Mouse (Mus musculus) lung, postnatal 0 days (tissue): Measurements from ENCODE around the gene Fam168a. TPM values are rescaled to one million over a fixed set of nuclear protein-coding genes. Genes with fewer than 3 reads are reported as not detected.

Source experiments
- ATAC-seq: fragments of 200-750 bp; cut with Nextera tagmentation; 2 replicates; pipeline ENCODE4 v1.8.0; 2017; ENCODE audit warnings: moderate library complexity
- DNase-seq: peaks from one replicate; pipeline ENCODE4 v3.0.0-alpha.2; 2016; ENCODE audit warnings: low spot score
- H3K27ac ChIP-seq: fragments of 300-500 bp; sonication (generic); 2 replicates; pipeline ENCODE4 v1.5.1; 2014; ENCODE audit warnings: antibody characterized with exemption, mild to moderate bottlenecking, low read length, mixed read lengths
- H3K27me3 ChIP-seq: fragments of 300-500 bp; sonication (generic); replicated peaks from 2 replicates; pipeline ENCODE4 v1.6.1; 2014; ENCODE audit warnings: low read length, mixed read lengths; ENCODE audit not compliant: insufficient read depth
- H3K36me3 ChIP-seq: fragments of 300-500 bp; sonication (generic); 2 replicates; pipeline ENCODE4 v1.6.1; 2014; ENCODE audit warnings: low read length, mixed read lengths; ENCODE audit not compliant: insufficient read depth
- H3K4me1 ChIP-seq: fragments of 300-500 bp; sonication (generic); 2 replicates; pipeline ENCODE4 v1.6.1; 2014; ENCODE audit warnings: antibody characterized with exemption, low read depth, low read length, mixed read lengths; ENCODE audit not compliant: insufficient read depth
- H3K4me2 ChIP-seq: fragments of 300-500 bp; sonication (generic); replicated peaks from 2 replicates; pipeline ENCODE4 v1.6.1; 2014; ENCODE audit warnings: low read depth, mild to moderate bottlenecking, low read length, moderate library complexity, mixed read lengths
- H3K4me3 ChIP-seq: fragments of 300-500 bp; sonication (generic); 2 replicates; pipeline ENCODE4 v1.5.1; 2014; ENCODE audit warnings: low read depth, low read length
- H3K9ac ChIP-seq: fragments of 300-500 bp; sonication (generic); replicated peaks from 2 replicates; pipeline ENCODE4 v1.6.1; 2014; ENCODE audit warnings: low read depth, mild to moderate bottlenecking
- H3K9me3 ChIP-seq: fragments of 300-500 bp; sonication (generic); 2 replicates; pipeline ENCODE4 v1.6.1; 2016; ENCODE audit warnings: low read length, mixed read lengths
- CTCF ChIP-seq: IDR thresholded peaks from 2 replicates; pipeline ENCODE4 v1.5.1; 2016; ENCODE audit warnings: antibody characterized with exemption, mild to moderate bottlenecking
- EP300 ChIP-seq: IDR thresholded peaks from 2 replicates; pipeline ENCODE4 v1.6.1; 2016; ENCODE audit warnings: antibody characterized with exemption, mild to moderate bottlenecking, control low read depth
- WGBS: fragments of 180-500 bp; shearing (Covaris S2); extraction: QIAGEN DNeasy Blood & Tissue Kit; methylation state at CpG from one replicate; pipeline ENCODE4 v1.1.7; 2014; 5-methylcytosine and 5-hydroxymethylcytosine counted together
- polyA plus RNA-seq: library from polyadenylated mRNA; unstranded; fragments of >200 nt; fragmentation: Nextera tagmentation; extraction: Ambion mirVana; gene quantifications from 2 replicates; pipeline ENCODE4 v1.2.1, GENCODE M21; 2015

Fam168a gene
- polyA plus RNA-seq, 1 experiment from 2014 or later, result 28.2 TPM

DNA sequence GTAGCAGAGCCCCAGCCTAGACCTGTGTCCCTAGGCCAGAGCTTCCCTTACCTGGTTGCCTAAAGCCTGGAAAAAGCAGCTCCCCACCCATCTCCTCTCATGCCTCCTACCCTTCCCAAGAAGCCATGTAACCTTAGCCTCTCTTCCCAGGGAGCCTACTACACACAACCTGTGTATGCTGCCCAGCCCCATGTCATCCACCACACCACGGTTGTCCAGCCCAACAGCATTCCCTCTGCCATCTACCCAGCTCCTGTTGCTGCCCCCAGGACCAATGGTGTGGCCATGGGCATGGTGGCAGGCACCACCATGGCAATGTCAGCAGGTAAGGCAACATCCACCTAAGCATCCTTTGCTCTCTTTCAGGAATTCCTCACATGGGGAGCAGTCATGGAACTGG is 127.4 kb downstream of the Fam168a start:
- peaks cover 13% of the 10 kb centered on the region; the same call in 1 of the 2 replicates for H3K36me3 ChIP-seq
- H3K4me1 ChIP-seq, result no peaks in the 10 kb centered on the region
- no peaks in the 10 kb centered on the region for H3K9me3 ChIP-seq
- WGBS, result 80% methylated on average over 1 of the region's 1 CpGs
- DNase-seq (no peak), ATAC-seq (no peak)
- H3K4me2 ChIP-seq, result no peak overlapping the region
- H3K4me3 ChIP-seq, result no peak overlapping the region
- H3K9ac ChIP-seq, result no peak overlapping the region
- no peak overlapping the region for H3K27ac ChIP-seq
- no peaks in the 10 kb centered on the region for H3K27me3 ChIP-seq
- TF ChIP-seq EP300, result no peak
- no peak for TF ChIP-seq CTCF

- no peak for TF ChIP-seq CTCF
- no peak for TF ChIP-seq EP300
- Histone ChIP-seq H3K27me3 (no peaks in the 10 kb centered on the region), H3K9ac (no peak overlapping the region), H3K4me2 (no peak overlapping the region), H3K4me3 (no peak overlapping the region), H3K4me1 (no peaks in the 10 kb centered on the region), H3K27ac (no peak overlapping the region), H3K9me3 (no peaks in the 10 kb centered on the region), H3K36me3 (peaks cover 13% of the 10 kb centered on the region; the same call in 1 of the 2 replicates)
- no peak for ATAC-seq
- DNase-seq, result no peak
- 84% methylated on average over 7 of the region's 7 CpGs for WGBS
Observed at GRCm38 (mm10) chr7:100835168-100835567, 128.7 kb downstream of the Fam168a start.

DNA sequence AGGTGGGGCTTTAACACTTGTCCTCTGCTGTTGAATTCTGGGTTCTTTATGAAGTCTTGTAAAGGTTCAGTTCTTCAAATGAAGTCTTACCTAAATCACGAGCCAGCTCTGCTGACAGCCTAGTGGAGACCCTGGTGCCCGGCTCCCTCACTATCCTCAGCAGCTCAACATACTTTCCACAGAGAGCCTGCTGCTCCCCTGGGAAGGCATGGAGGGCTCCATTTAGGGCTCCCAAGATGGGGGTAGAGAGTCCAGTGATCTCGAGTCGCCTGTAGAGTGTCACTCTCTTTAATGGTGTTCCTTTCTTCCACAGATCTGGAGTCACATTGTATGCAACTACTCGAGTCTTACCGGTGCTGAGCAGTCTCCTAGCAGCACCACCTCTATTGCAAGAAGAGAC is 129.3 kb downstream of the Fam168a start:
- H3K9me3 ChIP-seq, result no peaks in the 10 kb centered on the region
- ATAC-seq (no peak), DNase-seq (no peak)
- no peak overlapping the region for H3K4me2 ChIP-seq
- no peak overlapping the region for H3K9ac ChIP-seq
- no peaks in the 10 kb centered on the region for H3K4me1 ChIP-seq
- TF ChIP-seq CTCF, result no peak
- peaks cover 13% of the 10 kb centered on the region; the same call in 1 of the 2 replicates for H3K36me3 ChIP-seq
- H3K4me3 ChIP-seq, result no peak overlapping the region
- H3K27ac ChIP-seq, result no peak overlapping the region
- 79% methylated on average over 6 of the region's 6 CpGs for WGBS
- H3K27me3 ChIP-seq, result no peaks in the 10 kb centered on the region

DNA sequence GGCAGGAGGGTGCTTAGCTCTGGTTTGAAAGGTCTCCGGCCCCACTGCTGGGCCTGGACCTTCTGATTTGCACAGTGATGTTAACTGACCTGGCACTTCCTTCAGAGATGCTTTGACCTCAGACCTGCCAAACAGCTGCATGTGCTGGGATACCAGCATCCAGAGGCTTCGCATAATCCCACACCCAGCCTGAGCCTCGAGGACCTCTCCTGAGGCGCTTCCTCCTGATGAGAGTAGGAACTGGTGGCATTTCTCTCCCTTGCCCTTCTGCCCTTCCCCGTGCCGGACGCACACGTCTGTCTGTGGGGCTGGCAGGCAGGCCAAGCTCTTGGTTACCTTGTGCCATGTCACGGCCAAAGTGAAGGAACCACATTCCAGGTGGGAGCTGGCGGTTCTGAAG is 130.2 kb downstream of the Fam168a start:
- no peak overlapping the region for H3K27ac ChIP-seq
- TF ChIP-seq EP300, result no peak
- TF ChIP-seq CTCF, result no peak
- no peaks in the 10 kb centered on the region for H3K4me1 ChIP-seq
- no peaks in the 10 kb centered on the region for H3K27me3 ChIP-seq
- 86% methylated on average over 10 of the region's 10 CpGs for WGBS
- H3K4me3 ChIP-seq, result no peak overlapping the region
- no peak overlapping the region for H3K4me2 ChIP-seq
- H3K9me3 ChIP-seq, result no peaks in the 10 kb centered on the region
- DNase-seq, result no peak
- no peak for ATAC-seq
- no peak overlapping the region for H3K9ac ChIP-seq
- peaks cover 13% of the 10 kb centered on the region; the same call in 1 of the 2 replicates for H3K36me3 ChIP-seq

- 62% methylated on average over 1 of the region's 1 CpGs for WGBS
Observed at GRCm38 (mm10) chr7:100837701-100838100, 131.3 kb downstream of the Fam168a start.

GRCm38 (mm10) chr7:100839632-100840402 is 133.4 kb downstream of the Fam168a start:
- ATAC-seq (peak; percentile 40; the same call in 1 of the 2 replicates), DNase-seq (no peak)
- no peaks in the 10 kb centered on the region for H3K9me3 ChIP-seq
- H3K9ac ChIP-seq, result no peak overlapping the region
- H3K27ac ChIP-seq, result no peak overlapping the region
- peaks cover 12% of the 10 kb centered on the region; the same call in 1 of the 2 replicates for H3K36me3 ChIP-seq
- WGBS, result 69% methylated on average over 6 of the region's 6 CpGs
- no peak overlapping the region for H3K4me2 ChIP-seq
- no peak for TF ChIP-seq EP300
- no peak for TF ChIP-seq CTCF
- H3K4me1 ChIP-seq, result no peaks in the 10 kb centered on the region
- H3K27me3 ChIP-seq, result no peaks in the 10 kb centered on the region
- no peak overlapping the region for H3K4me3 ChIP-seq

More at GRCm38 (mm10) chr7:100837701-100838100, 131.3 kb downstream of the Fam168a start:
- TF ChIP-seq EP300, result no peak
- no peak for TF ChIP-seq CTCF
- no peak overlapping the region for H3K4me2 ChIP-seq
- H3K4me1 ChIP-seq, result no peaks in the 10 kb centered on the region
- H3K36me3 ChIP-seq, result peaks cover 13% of the 10 kb centered on the region; the same call in 1 of the 2 replicates
- ATAC-seq (no peak), DNase-seq (no peak)
- no peak overlapping the region for H3K4me3 ChIP-seq
- H3K27ac ChIP-seq, result no peak overlapping the region
- H3K9ac ChIP-seq, result no peak overlapping the region
- no peaks in the 10 kb centered on the region for H3K9me3 ChIP-seq
- H3K27me3 ChIP-seq, result no peaks in the 10 kb centered on the region
